Mouse (Mus musculus): ENCODE measurements around the gene Lce1m. TPM values are rescaled to one million over a fixed set of nuclear protein-coding genes. Genes with fewer than 3 reads are reported as not detected.

Gene Lce1m
- polyA plus RNA-seq (2015; fragmentation: Illumina TruSeq; extraction: RNeasy Lipid Tissue Mini Kit (QIAGEN cat#74804); ENCODE audit: insufficient read depth, low read depth, low replicate concordance), result not detected

GRCm38 (mm10) chr3:93018960-93019359 lies at the start of gene Lce1m:
TSS of gene Lce1m (minus strand) at chr3:93019060.

GRCm38 (mm10) chr3:93068523-93068922 lies 49.7 kb upstream of the Lce1m start, which contains the start of gene Gm4858:
TSS of gene Gm4858 (plus strand) at chr3:93068823.

GRCm38 (mm10) chr3:93015460-93016104 lies 3.3 kb downstream of the Lce1m start, which contains the start of gene Crct1:
TSS of gene Crct1 (minus strand) at chr3:93015687.

GRCm38 (mm10) chr3:92991926-92992325 lies 26.9 kb downstream of the Lce1m start, which contains the start of gene Lce3f:
TSS of gene Lce3f (plus strand) at chr3:92992226.

Other genes with a start within 250 kb of the Lce1m start
- not detected for gene Lce1i, start 240.2 kb downstream of the Lce1m start, polyA plus RNA-seq (2015; fragmentation: Illumina TruSeq; extraction: RNeasy Lipid Tissue Mini Kit (QIAGEN cat#74804); ENCODE audit: insufficient read depth, low read depth, low replicate concordance)
- not detected for gene Lce1j, start 228.5 kb downstream of the Lce1m start, polyA plus RNA-seq (2015; fragmentation: Illumina TruSeq; extraction: RNeasy Lipid Tissue Mini Kit (QIAGEN cat#74804); ENCODE audit: insufficient read depth, low read depth, low replicate concordance)
- gene Lce1k, start 211.2 kb downstream of the Lce1m start, polyA plus RNA-seq (2015; fragmentation: Illumina TruSeq; extraction: RNeasy Lipid Tissue Mini Kit (QIAGEN cat#74804); ENCODE audit: insufficient read depth, low read depth, low replicate concordance), result not detected
- gene Kprp, start 191.8 kb downstream of the Lce1m start, polyA plus RNA-seq (2015; fragmentation: Illumina TruSeq; extraction: RNeasy Lipid Tissue Mini Kit (QIAGEN cat#74804); ENCODE audit: insufficient read depth, low read depth, low replicate concordance), result not detected
- gene Lce1l, start 167.8 kb downstream of the Lce1m start, polyA plus RNA-seq (2015; fragmentation: Illumina TruSeq; extraction: RNeasy Lipid Tissue Mini Kit (QIAGEN cat#74804); ENCODE audit: insufficient read depth, low read depth, low replicate concordance), result not detected
- gene 2310050C09Rik, start 148.8 kb downstream of the Lce1m start, polyA plus RNA-seq (2015; fragmentation: Illumina TruSeq; extraction: RNeasy Lipid Tissue Mini Kit (QIAGEN cat#74804); ENCODE audit: insufficient read depth, low read depth, low replicate concordance), result not detected
- not detected for gene Lce3a, start 92.8 kb downstream of the Lce1m start, polyA plus RNA-seq (2015; fragmentation: Illumina TruSeq; extraction: RNeasy Lipid Tissue Mini Kit (QIAGEN cat#74804); ENCODE audit: insufficient read depth, low read depth, low replicate concordance)
- not detected for gene Lce3b, start 86.1 kb downstream of the Lce1m start, polyA plus RNA-seq (2015; fragmentation: Illumina TruSeq; extraction: RNeasy Lipid Tissue Mini Kit (QIAGEN cat#74804); ENCODE audit: insufficient read depth, low read depth, low replicate concordance)
- gene Lce3c, start 74.6 kb downstream of the Lce1m start, polyA plus RNA-seq (2015; fragmentation: Illumina TruSeq; extraction: RNeasy Lipid Tissue Mini Kit (QIAGEN cat#74804); ENCODE audit: insufficient read depth, low read depth, low replicate concordance), result not detected
- gene Lce3d, start 61.7 kb downstream of the Lce1m start, polyA plus RNA-seq (2015; fragmentation: Illumina TruSeq; extraction: RNeasy Lipid Tissue Mini Kit (QIAGEN cat#74804); ENCODE audit: insufficient read depth, low read depth, low replicate concordance), result not detected
- not detected for gene Lce3e, start 52.0 kb downstream of the Lce1m start, polyA plus RNA-seq (2015; fragmentation: Illumina TruSeq; extraction: RNeasy Lipid Tissue Mini Kit (QIAGEN cat#74804); ENCODE audit: insufficient read depth, low read depth, low replicate concordance)
- not detected for gene Lce3f, start 26.8 kb downstream of the Lce1m start, polyA plus RNA-seq (2015; fragmentation: Illumina TruSeq; extraction: RNeasy Lipid Tissue Mini Kit (QIAGEN cat#74804); ENCODE audit: insufficient read depth, low read depth, low replicate concordance)
- gene Crct1, start 3.4 kb downstream of the Lce1m start, polyA plus RNA-seq (2015; fragmentation: Illumina TruSeq; extraction: RNeasy Lipid Tissue Mini Kit (QIAGEN cat#74804); ENCODE audit: insufficient read depth, low read depth, low replicate concordance), result not detected
- not detected for gene Gm4858, start 49.8 kb upstream of the Lce1m start, polyA plus RNA-seq (2015; fragmentation: Illumina TruSeq; extraction: RNeasy Lipid Tissue Mini Kit (QIAGEN cat#74804); ENCODE audit: insufficient read depth, low read depth, low replicate concordance)
- not detected for gene Crnn, start 125.7 kb upstream of the Lce1m start, polyA plus RNA-seq (2015; fragmentation: Illumina TruSeq; extraction: RNeasy Lipid Tissue Mini Kit (QIAGEN cat#74804); ENCODE audit: insufficient read depth, low read depth, low replicate concordance)
- gene Flg2, start 178.2 kb upstream of the Lce1m start, polyA plus RNA-seq (2015; fragmentation: Illumina TruSeq; extraction: RNeasy Lipid Tissue Mini Kit (QIAGEN cat#74804); ENCODE audit: insufficient read depth, low read depth, low replicate concordance), result not detected

Data from pancreas, adult 10 weeks (tissue).